8 mouse cellular contexts compared by ENCODE assay signal in the genomic region with DNA sequence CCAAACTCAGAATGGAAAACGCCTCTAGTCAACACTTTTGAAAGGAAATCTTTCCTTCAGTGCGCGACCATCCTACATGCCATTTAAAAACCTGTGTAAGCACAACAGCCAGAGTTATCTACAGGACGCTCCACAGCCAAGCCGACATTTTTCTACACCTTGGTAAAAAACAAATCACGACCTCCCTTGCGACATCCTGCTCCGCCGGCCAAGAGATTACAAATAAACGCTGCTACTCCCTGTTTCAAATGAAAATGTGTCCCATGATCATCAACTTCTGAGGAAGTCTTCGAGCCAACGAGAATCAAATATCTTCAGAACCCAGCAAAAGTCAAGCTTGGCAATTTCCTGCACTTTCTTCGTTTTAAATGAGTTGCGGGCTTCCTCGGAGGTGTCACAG. TPM values are rescaled to one million over a fixed set of nuclear protein-coding genes. Genes with fewer than 3 reads are reported as not detected.
A peak's percentile ranks its signal among the peaks of the same experiment; 100 is the strongest.
DNase-seq lines count a peak whose midpoint lies in the region; ATAC-seq and TF ChIP-seq lines count a peak whose summit lies in the region.

No protein-coding gene starts in this region.

- no peaks in the 10 kb centered on the region for H3K27me3 ChIP-seq in E14TG2a.4 (ENCODE audit: insufficient read depth, low read length)
- H3K27me3 ChIP-seq in heart, embryonic 16.5 days (ENCODE audit: control insufficient read depth, insufficient read depth, low read length), result no peaks in the 10 kb centered on the region
- no peaks in the 10 kb centered on the region for H3K27me3 ChIP-seq in lung, embryonic 14.5 days (ENCODE audit: insufficient read depth, low read length)

- peaks cover 29% of the 10 kb centered on the region for H3K36me3 ChIP-seq in E14TG2a.4 (ENCODE audit: insufficient read depth, low read length)
- peaks cover 19% of the 10 kb centered on the region for H3K36me3 ChIP-seq in heart, embryonic 16.5 days (ENCODE audit: control insufficient read depth, insufficient read depth)
- H3K36me3 ChIP-seq in lung, embryonic 14.5 days (ENCODE audit: insufficient read depth), result peaks cover 27% of the 10 kb centered on the region

- H3K4me3 ChIP-seq in E14TG2a.4 (replicated peaks; ENCODE audit: low read length), result peak overlapping the region; percentile 96
- H3K4me3 ChIP-seq in heart, embryonic 16.5 days (ENCODE audit: low read length), result peak overlapping the region; percentile 91
- H3K4me3 ChIP-seq in lung, embryonic 14.5 days (ENCODE audit: low read depth, low read length), result peak overlapping the region; percentile 94

- peaks cover 83% of the 10 kb centered on the region for H3K4me1 ChIP-seq in E14TG2a.4 (replicated peaks; ENCODE audit: low read depth, low read length)
- H3K4me1 ChIP-seq in heart, embryonic 16.5 days (ENCODE audit: control insufficient read depth, insufficient read depth, low read length), result peaks cover 26% of the 10 kb centered on the region
- peaks cover 14% of the 10 kb centered on the region for H3K4me1 ChIP-seq in lung, embryonic 14.5 days (ENCODE audit: insufficient read depth)

- no peaks in the 10 kb centered on the region for H3K9me3 ChIP-seq in E14TG2a.4 (ENCODE audit: low read length)
- no peaks in the 10 kb centered on the region for H3K9me3 ChIP-seq in heart, embryonic 16.5 days (replicated peaks; ENCODE audit: control insufficient read depth, low read length)
- H3K9me3 ChIP-seq in lung, embryonic 14.5 days (ENCODE audit: low read depth, low read length), result no peaks in the 10 kb centered on the region

- H3K9ac ChIP-seq in heart, embryonic 16.5 days (ENCODE audit: low read length), result peak overlapping the region; percentile 94
- peak overlapping the region; percentile 82 for H3K9ac ChIP-seq in lung, embryonic 14.5 days

- WGBS in heart, embryonic 16.5 days, result 2% methylated on average over 15 of the region's 15 CpGs
- 1% methylated on average over 15 of the region's 15 CpGs for WGBS in lung, embryonic 14.5 days

- TF ChIP-seq CTCF in E14TG2a.4 (conservative IDR thresholded peaks at IDR 0.05; ENCODE audit: low read length), result no peak
- no peak for TF ChIP-seq CTCF in lung, embryonic 14.5 days (IDR thresholded peaks at IDR 0.05; ENCODE audit: low read depth)

- H3K27ac ChIP-seq in heart, embryonic 16.5 days (ENCODE audit: low read length), result peak overlapping the region; percentile 92
- peak overlapping the region; percentile 90 for H3K27ac ChIP-seq in lung, embryonic 14.5 days (ENCODE audit: low read depth)

- no peak for ATAC-seq in heart, embryonic 16.5 days (replicated peaks; ENCODE audit: extremely low read depth, insufficient read depth, low FRiP score)
- no peak for ATAC-seq in lung, embryonic 14.5 days (ENCODE audit: insufficient read depth)
- ATAC-seq in monocyte, adult 5-6 weeks (replicated peaks; ENCODE audit: insufficient number of reproducible peaks, low FRiP score, low TSS enrichment, poor library complexity, severe bottlenecking), result no peak

- peak; percentile 45 for DNase-seq in adrenal gland, postnatal 10 days
- no peak for DNase-seq in adrenal gland, adult (ENCODE audit: inconsistent age in 2 of 2, low spot score in 1 of 2)
- peak; percentile 16 for DNase-seq in lung, embryonic 14.5 days
- DNase-seq in layer of hippocampus, postnatal 36 days, result no peak
- no peak for DNase-seq in frontal cortex, postnatal 14 days (ENCODE audit: low spot score in 2 of 2)

- peak overlapping the region; percentile 90 for H3K4me2 ChIP-seq in heart, embryonic 16.5 days (ENCODE audit: low read depth, low read length)
- H3K4me2 ChIP-seq in lung, embryonic 14.5 days, result peak overlapping the region; percentile 93

RNA-seq across cellular contexts. Expression of gene Sec16a, which starts 0.6 kb away (rescaled TPM):
- 10 to 100 TPM; 47.6 to 48.4 TPM for total RNA-seq in adrenal gland, postnatal 10 days (2021)
- 14.5 and 14.8 TPM in 2 replicates for polyA plus RNA-seq in heart, embryonic 16.5 days (2015; fragmentation: Nextera tagmentation; extraction: Ambion mirVana)
- 36.0 and 36.5 TPM in 2 replicates for polyA plus RNA-seq in lung, embryonic 14.5 days (2014; fragmentation: Nextera tagmentation; extraction: Ambion mirVana)
- total RNA-seq in monocyte, adult 5-6 weeks (2017), result 40.0 to 69.7 TPM (median 50.1 TPM) in 3 replicates
- total RNA-seq in layer of hippocampus, postnatal 36 days (2021), result 10 to 100 TPM; 52.9 to 57.5 TPM

RNA-seq across cellular contexts. Expression of gene Inpp5e, which starts 35.4 kb away (rescaled TPM):
- 10 to 100 TPM; 17.0 to 22.5 TPM for total RNA-seq in adrenal gland, postnatal 10 days (2021)
- 15.0 and 15.3 TPM in 2 replicates for polyA plus RNA-seq in heart, embryonic 16.5 days (2015; fragmentation: Nextera tagmentation; extraction: Ambion mirVana)
- 18.6 and 22.4 TPM in 2 replicates for polyA plus RNA-seq in lung, embryonic 14.5 days (2014; fragmentation: Nextera tagmentation; extraction: Ambion mirVana)
- total RNA-seq in monocyte, adult 5-6 weeks (2017), result 6.1 to 17.0 TPM (median 8.7 TPM) in 3 replicates
- total RNA-seq in layer of hippocampus, postnatal 36 days (2021), result 10 to 100 TPM; 21.1 to 22.1 TPM

RNA-seq across cellular contexts. Expression of gene Pmpca, which starts 55.2 kb away (rescaled TPM):
- total RNA-seq in adrenal gland, postnatal 10 days (2021), result 100 to 1,000 TPM; 125 to 129 TPM
- polyA plus RNA-seq in heart, embryonic 16.5 days (2015; fragmentation: Nextera tagmentation; extraction: Ambion mirVana), result 118 and 119 TPM in 2 replicates
- polyA plus RNA-seq in lung, embryonic 14.5 days (2014; fragmentation: Nextera tagmentation; extraction: Ambion mirVana), result 97.4 and 104 TPM in 2 replicates
- total RNA-seq in monocyte, adult 5-6 weeks (2017), result 54.9 to 68.4 TPM (median 59.0 TPM) in 3 replicates
- total RNA-seq in layer of hippocampus, postnatal 36 days (2021), result 10 to 100 TPM; 86.5 to 93.6 TPM

RNA-seq across cellular contexts. Expression of gene Entr1, which starts 55.3 kb away (rescaled TPM):
- total RNA-seq in adrenal gland, postnatal 10 days (2021), result 10 to 100 TPM; 76.5 to 78.7 TPM
- polyA plus RNA-seq in heart, embryonic 16.5 days (2015; fragmentation: Nextera tagmentation; extraction: Ambion mirVana), result 81.4 and 86.0 TPM in 2 replicates
- polyA plus RNA-seq in lung, embryonic 14.5 days (2014; fragmentation: Nextera tagmentation; extraction: Ambion mirVana), result 103 and 116 TPM in 2 replicates
- 83.7 to 122 TPM (median 118 TPM) in 3 replicates for total RNA-seq in monocyte, adult 5-6 weeks (2017)
- 100 to 1,000 TPM; 151 to 165 TPM for total RNA-seq in layer of hippocampus, postnatal 36 days (2021)

Comparison
In these comparisons a context has a peak if more than half of its experiments do, and no peak if none do; other contexts are left out.
1. DNase-seq: peak in adrenal gland, postnatal 10 days (single experiment) and lung, embryonic 14.5 days (single experiment); none in adrenal gland, adult (0 of 2), layer of hippocampus, postnatal 36 days (0 of 2) and frontal cortex, postnatal 14 days (0 of 2).
2. Peak in every context shown above with its lines, with median percentiles within 50 percentile points of each other: H3K4me3 ChIP-seq.